Comparison of ENCODE assay signal across 9 mouse cellular contexts in genomic region chr15:80615636-80616383, GRCm38 (mm10). TPM values are rescaled to one million over a fixed set of nuclear protein-coding genes. Genes with fewer than 3 reads are reported as not detected.
DNase-seq lines count a peak whose midpoint lies in the region; ATAC-seq and TF ChIP-seq lines count a peak whose summit lies in the region.
"Had no signal": no experiment of that assay in that cellular context is flagged by ENCODE, and none has a peak within 500 bp of the region (broad histone marks: within the 10 kb centered on the region; RNA-seq: fewer than 3 reads in every experiment).

No protein-coding gene starts in this region.

- peak overlapping the region; percentile 81 for H3K27ac ChIP-seq in spleen, adult 2 months (ENCODE audit: insufficient read depth, low read length)
- H3K27ac ChIP-seq in forebrain, embryonic 13.5 days, result no peak overlapping the region
- H3K27ac ChIP-seq in liver, embryonic 13.5 days, result no peak overlapping the region
- H3K27ac ChIP-seq: heart, embryonic 15.5 days had no signal

- 11% methylated on average over 17 of the region's 17 CpGs for WGBS in spleen, adult 2 months
- 3% methylated on average over 17 of the region's 17 CpGs for WGBS in forebrain, embryonic 13.5 days
- 9% methylated on average over 17 of the region's 17 CpGs for WGBS in liver, embryonic 13.5 days (ENCODE audit: insufficient replicate concordance)

- TF ChIP-seq POLR2A in spleen, adult 2 months (IDR thresholded peaks at IDR 0.05; ENCODE audit: low read depth, low read length), result no peak

- H3K9me3 ChIP-seq in forebrain, embryonic 13.5 days (replicated peaks), result no peaks in the 10 kb centered on the region
- no peaks in the 10 kb centered on the region for H3K9me3 ChIP-seq in liver, embryonic 13.5 days (replicated peaks)
- H3K9me3 ChIP-seq: heart, embryonic 15.5 days had no signal

- no peak overlapping the region for H3K9ac ChIP-seq in forebrain, embryonic 13.5 days
- H3K9ac ChIP-seq in liver, embryonic 13.5 days, result no peak overlapping the region
- H3K9ac ChIP-seq: heart, embryonic 15.5 days had no signal

- ATAC-seq in forebrain, embryonic 13.5 days, result no peak
- ATAC-seq in liver, embryonic 13.5 days (ENCODE audit: low read depth), result 0 out of 2 replicates have a peak, but pooled peaks have one; percentile 36

- H3K27me3 ChIP-seq in spleen, adult 2 months (ENCODE audit: control insufficient read depth, insufficient read depth, low read length), result no peaks in the 10 kb centered on the region
- H3K27me3 ChIP-seq in forebrain, embryonic 13.5 days, result peaks cover 17% of the 10 kb centered on the region
- peaks cover 40% of the 10 kb centered on the region for H3K27me3 ChIP-seq in liver, embryonic 13.5 days

- peak overlapping the region; percentile 39 for H3K4me2 ChIP-seq in forebrain, embryonic 13.5 days
- peak overlapping the region; percentile 19; the same call in 1 of the 2 replicates for H3K4me2 ChIP-seq in liver, embryonic 13.5 days
- H3K4me2 ChIP-seq: heart, embryonic 15.5 days had no signal

- no peak for TF ChIP-seq CTCF in spleen, adult 2 months (IDR thresholded peaks at IDR 0.05; ENCODE audit: extremely low read depth, insufficient read depth, insufficient read length, insufficient replicate concordance)

- H3K4me3 ChIP-seq in spleen, adult 2 months (ENCODE audit: extremely low read depth, insufficient read depth, insufficient read length), result 0 out of 2 replicates have a peak overlapping the region, but pooled peaks have one; percentile 0
- H3K4me3 ChIP-seq in forebrain, embryonic 13.5 days, result no peak overlapping the region
- H3K4me3 ChIP-seq in liver, embryonic 13.5 days (replicated peaks), result no peak overlapping the region
- H3K4me3 ChIP-seq: heart, embryonic 15.5 days had no signal

- DNase-seq in spleen, adult 2 months (ENCODE audit: low read depth in 1 of 2, low spot score in 2 of 2), result peak in 1 of 2 experiments; percentile 49
- no peak for DNase-seq in spleen, adult 18-20 months
- DNase-seq in liver, embryonic 13.5 days, result no peak
- DNase-seq in thymus, postnatal 4 days, result peak; percentile 79
- no peak for DNase-seq in kidney, postnatal 36 days
- DNase-seq in frontal cortex, postnatal 10 days (ENCODE audit: low spot score in 2 of 2), result no peak
- DNase-seq: cerebellum, adult 2 months had no signal

- H3K4me1 ChIP-seq in spleen, adult 2 months (ENCODE audit: control insufficient read depth, insufficient read depth, insufficient read length), result peaks cover 55% of the 10 kb centered on the region
- peaks cover 17% of the 10 kb centered on the region for H3K4me1 ChIP-seq in forebrain, embryonic 13.5 days
- H3K4me1 ChIP-seq in liver, embryonic 13.5 days (replicated peaks), result peaks cover 50% of the 10 kb centered on the region

- no peaks in the 10 kb centered on the region; the same call in 1 of the 2 replicates for H3K36me3 ChIP-seq in spleen, adult 2 months (ENCODE audit: control insufficient read depth, insufficient read depth, low read length)
- no peaks in the 10 kb centered on the region for H3K36me3 ChIP-seq in forebrain, embryonic 13.5 days (ENCODE audit: poor library complexity, severe bottlenecking)
- no peaks in the 10 kb centered on the region for H3K36me3 ChIP-seq in liver, embryonic 13.5 days
- H3K36me3 ChIP-seq: heart, embryonic 15.5 days had no signal

RNA-seq across cellular contexts. Expression of gene Grap2, which starts 43.4 kb away (rescaled TPM):
- 54.4 and 58.2 TPM in 2 replicates for polyA plus RNA-seq in spleen, adult 2 months (2012; rRNA removed)
- polyA plus RNA-seq in forebrain, embryonic 13.5 days (2015; fragmentation: Nextera tagmentation; extraction: Ambion mirVana), result 0.26 and 0.91 TPM in 2 replicates
- polyA plus RNA-seq in liver, embryonic 13.5 days (2015; fragmentation: Nextera tagmentation; extraction: Ambion mirVana), result 31.6 and 33.2 TPM in 2 replicates

RNA-seq across cellular contexts. Expression of gene Enthd1, which starts 50.9 kb away (rescaled TPM):
- 0.05 TPM in 2 replicates for polyA plus RNA-seq in spleen, adult 2 months (2012; rRNA removed)
- not detected in 2 replicates for polyA plus RNA-seq in forebrain, embryonic 13.5 days (2015; fragmentation: Nextera tagmentation; extraction: Ambion mirVana)
- polyA plus RNA-seq in liver, embryonic 13.5 days (2015; fragmentation: Nextera tagmentation; extraction: Ambion mirVana), result not detected in 2 replicates
- polyA plus RNA-seq: cerebellum, adult 2 months; heart, embryonic 15.5 days had no signal

RNA-seq across cellular contexts. Expression of gene Fam83f, which starts 55.8 kb away (rescaled TPM):
- polyA plus RNA-seq in spleen, adult 2 months (2012; rRNA removed), result 1.1 and 1.3 TPM in 2 replicates
- 0.09 TPM in 1 of 2 replicates, not detected in the other for polyA plus RNA-seq in forebrain, embryonic 13.5 days (2015; fragmentation: Nextera tagmentation; extraction: Ambion mirVana)
- 0.73 and 0.83 TPM in 2 replicates for polyA plus RNA-seq in liver, embryonic 13.5 days (2015; fragmentation: Nextera tagmentation; extraction: Ambion mirVana)

Comparison
In these comparisons a context has a peak if more than half of its experiments do, and no peak if none do; other contexts are left out.
1. RNA of gene Grap2, which starts 43.4 kb away (polyA plus RNA-seq): 54.4 to 58.2 TPM in spleen, adult 2 months and 31.6 to 33.2 TPM in liver, embryonic 13.5 days; 0.26 to 0.91 TPM in forebrain, embryonic 13.5 days; every median in the first group is over 10 times any median in the second.